Mouse (Mus musculus): ENCODE measurements around the gene Tuba1c. TPM values are rescaled to one million over a fixed set of nuclear protein-coding genes. Genes with fewer than 3 reads are reported as not detected.

Gene Tuba1c
- total and polyA plus RNA-seq, 2 experiments from 2014 or later: 97.1 to 309 TPM

DNA sequence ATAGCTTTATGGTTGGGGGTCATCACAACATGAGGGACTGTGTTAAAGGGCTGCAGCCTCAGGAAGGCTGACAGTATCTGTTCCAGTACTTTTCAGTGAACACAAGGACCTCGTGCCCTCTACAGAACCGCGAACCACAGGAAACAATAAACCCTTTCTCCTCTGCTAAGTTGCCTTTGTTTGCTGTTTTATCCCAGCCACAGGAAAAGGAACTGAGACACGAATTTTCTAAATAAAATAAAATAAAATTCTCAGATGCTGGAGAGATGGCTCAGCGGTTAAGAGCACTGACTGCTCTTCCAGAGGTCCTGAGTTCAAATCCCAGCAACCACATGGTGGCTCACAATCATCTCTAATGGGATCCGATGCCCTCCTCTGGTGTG, 30.9 kb upstream of the Tuba1c start:
- Histone ChIP-seq H3K27ac (ENCODE audit: low read depth) (peak overlapping the region; percentile 93), H3K4me3 (ENCODE audit: low read depth, low read length) (no peak overlapping the region), H3K36me3 (replicated peaks; ENCODE audit: control insufficient read depth, insufficient read depth, low read length) (no peaks in the 10 kb centered on the region), H3K4me2 (ENCODE audit: low read depth, low read length) (no peak overlapping the region), H3K9ac (replicated peaks; ENCODE audit: low read depth, low read length) (no peak overlapping the region), H3K9me3 (replicated peaks; ENCODE audit: control insufficient read depth, low read length) (peaks cover 2% of the 10 kb centered on the region; the same call in 1 of the 2 replicates), H3K27me3 (ENCODE audit: control insufficient read depth, insufficient read depth, low read length) (no peaks in the 10 kb centered on the region), H3K4me1 (ENCODE audit: control insufficient read depth, insufficient read depth) (peaks cover 26% of the 10 kb centered on the region)
- no peak for ATAC-seq (ENCODE audit: insufficient read depth, low read depth)
- TF ChIP-seq CTCF (IDR thresholded peaks at IDR 0.05; ENCODE audit: low read depth): no peak
- TF ChIP-seq EP300 (IDR thresholded peaks at IDR 0.05; ENCODE audit: low read depth): no peak
- 27% methylated on average over 6 of the region's 6 CpGs for WGBS
- no peak for DNase-seq (ENCODE audit: low spot score)

DNA sequence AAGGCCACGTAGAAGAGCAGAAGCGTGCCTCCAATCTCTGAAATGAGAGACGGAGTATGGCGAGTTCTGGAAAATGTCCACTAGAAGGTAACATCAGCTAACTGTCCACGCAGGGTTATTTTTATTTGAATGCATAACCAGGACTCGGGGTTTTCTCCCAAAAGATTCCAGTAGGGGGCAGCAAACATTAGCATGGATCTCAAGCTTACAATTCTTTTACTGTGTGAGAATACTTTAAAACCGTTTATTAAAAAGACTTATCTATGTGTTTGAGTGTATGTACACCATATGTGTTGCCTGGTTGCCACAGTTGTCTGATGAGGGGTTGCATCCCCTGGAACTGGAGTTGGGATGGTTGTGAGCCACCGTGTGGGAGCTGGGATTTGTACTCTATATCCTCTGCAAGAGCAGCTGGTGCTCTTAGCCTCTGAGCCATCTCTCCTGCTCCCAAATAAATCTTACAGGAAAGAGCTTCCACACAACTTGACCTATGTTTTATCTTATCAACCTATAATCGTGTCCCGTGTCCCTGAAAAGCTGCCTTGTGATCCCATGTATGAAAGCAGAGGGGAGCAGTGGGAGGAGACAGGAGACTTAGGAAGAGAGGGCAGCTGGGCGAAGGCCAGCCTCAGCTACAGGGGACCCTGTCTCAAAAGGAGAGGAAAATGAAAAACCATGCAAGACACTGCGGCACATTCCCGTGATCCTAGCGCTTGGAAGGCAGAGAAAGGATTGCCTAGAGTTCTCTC, 29.0 kb upstream of the Tuba1c start:
- no peak overlapping the region; the same call in 1 of the 2 replicates for H3K4me3 ChIP-seq (ENCODE audit: low read depth, low read length)
- H3K27me3 ChIP-seq (ENCODE audit: control insufficient read depth, insufficient read depth, low read length): no peaks in the 10 kb centered on the region
- ATAC-seq (ENCODE audit: insufficient read depth, low read depth) (peak; percentile 19; the same call in 1 of the 2 replicates), DNase-seq (ENCODE audit: low spot score) (peak; percentile 75)
- H3K9me3 ChIP-seq (replicated peaks; ENCODE audit: control insufficient read depth, low read length): peaks cover 4% of the 10 kb centered on the region; the same call in 1 of the 2 replicates
- WGBS: 27% methylated on average over 14 of the region's 14 CpGs
- peak overlapping the region; percentile 59 for H3K4me2 ChIP-seq (ENCODE audit: low read depth, low read length)
- TF ChIP-seq EP300 (IDR thresholded peaks at IDR 0.05; ENCODE audit: low read depth) (no peak), CTCF (IDR thresholded peaks at IDR 0.05; ENCODE audit: low read depth) (peak; percentile 58)
- peak overlapping the region; percentile 69 for H3K27ac ChIP-seq (ENCODE audit: low read depth)
- peaks cover 26% of the 10 kb centered on the region for H3K4me1 ChIP-seq (ENCODE audit: control insufficient read depth, insufficient read depth)
- no peaks in the 10 kb centered on the region for H3K36me3 ChIP-seq (replicated peaks; ENCODE audit: control insufficient read depth, insufficient read depth, low read length)
- no peak overlapping the region; the same call in 1 of the 2 replicates for H3K9ac ChIP-seq (replicated peaks; ENCODE audit: low read depth, low read length)

DNA sequence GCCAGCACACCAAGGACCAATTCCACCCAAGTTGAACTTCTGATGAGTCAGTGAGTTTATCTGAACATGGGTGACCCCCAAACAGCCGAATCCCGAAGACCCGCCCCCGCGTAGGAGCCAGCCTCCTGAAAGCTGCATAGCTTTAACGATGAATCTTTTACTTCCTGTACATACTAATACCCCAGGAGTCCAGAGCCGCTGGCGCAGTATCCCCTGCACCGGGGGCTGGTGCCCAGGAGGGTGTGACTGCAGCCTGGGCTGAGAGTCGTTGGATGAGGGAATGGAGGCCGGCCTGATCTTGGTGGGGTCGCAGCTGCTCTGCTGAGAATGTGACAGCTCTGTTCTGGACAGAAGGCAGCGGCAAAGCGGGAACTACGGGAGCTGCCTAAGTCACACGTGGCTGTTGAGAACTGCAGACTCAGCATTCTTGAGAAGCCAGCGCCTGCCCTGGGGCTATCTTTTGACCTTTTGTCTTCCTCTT, 28.2 kb upstream of the Tuba1c start:
- Histone ChIP-seq H3K4me1 (ENCODE audit: control insufficient read depth, insufficient read depth) (peaks cover 26% of the 10 kb centered on the region), H3K27me3 (ENCODE audit: control insufficient read depth, insufficient read depth, low read length) (no peaks in the 10 kb centered on the region), H3K36me3 (replicated peaks; ENCODE audit: control insufficient read depth, insufficient read depth, low read length) (no peaks in the 10 kb centered on the region), H3K9ac (replicated peaks; ENCODE audit: low read depth, low read length) (peak overlapping the region; percentile 50), H3K9me3 (replicated peaks; ENCODE audit: control insufficient read depth, low read length) (peaks cover 4% of the 10 kb centered on the region; the same call in 1 of the 2 replicates), H3K27ac (ENCODE audit: low read depth) (0 out of 2 replicates have a peak overlapping the region, but pooled peaks have one; percentile 69), H3K4me3 (ENCODE audit: low read depth, low read length) (peak overlapping the region; percentile 33), H3K4me2 (ENCODE audit: low read depth, low read length) (peak overlapping the region; percentile 59)
- DNase-seq (ENCODE audit: low spot score): peak; percentile 33
- ATAC-seq (ENCODE audit: insufficient read depth, low read depth): no peak
- WGBS: 7% methylated on average over 17 of the region's 17 CpGs
- TF ChIP-seq CTCF (IDR thresholded peaks at IDR 0.05; ENCODE audit: low read depth) (no peak), EP300 (IDR thresholded peaks at IDR 0.05; ENCODE audit: low read depth) (no peak)

GRCm38 (mm10) chr15:99003600-99003999, 26.1 kb upstream of the Tuba1c start:
- no peaks in the 10 kb centered on the region for H3K27me3 ChIP-seq (ENCODE audit: control insufficient read depth, insufficient read depth, low read length)
- ATAC-seq (ENCODE audit: insufficient read depth, low read depth) (no peak), DNase-seq (ENCODE audit: low spot score) (no peak)
- peaks cover 22% of the 10 kb centered on the region for H3K4me1 ChIP-seq (ENCODE audit: control insufficient read depth, insufficient read depth)
- no peak overlapping the region for H3K27ac ChIP-seq (ENCODE audit: low read depth)
- H3K4me2 ChIP-seq (ENCODE audit: low read depth, low read length): no peak overlapping the region
- no peak for TF ChIP-seq EP300 (IDR thresholded peaks at IDR 0.05; ENCODE audit: low read depth)
- no peak for TF ChIP-seq CTCF (IDR thresholded peaks at IDR 0.05; ENCODE audit: low read depth)
- H3K9me3 ChIP-seq (replicated peaks; ENCODE audit: control insufficient read depth, low read length): peaks cover 4% of the 10 kb centered on the region; the same call in 1 of the 2 replicates
- WGBS: 90% methylated on average over 5 of the region's 5 CpGs
- H3K36me3 ChIP-seq (replicated peaks; ENCODE audit: control insufficient read depth, insufficient read depth, low read length): no peaks in the 10 kb centered on the region
- H3K9ac ChIP-seq (replicated peaks; ENCODE audit: low read depth, low read length): no peak overlapping the region
- H3K4me3 ChIP-seq (ENCODE audit: low read depth, low read length): no peak overlapping the region

GRCm38 (mm10) chr15:99008801-99009241, 20.9 kb upstream of the Tuba1c start:
- peaks cover 10% of the 10 kb centered on the region; the same call in 1 of the 2 replicates for H3K4me1 ChIP-seq (ENCODE audit: control insufficient read depth, insufficient read depth)
- peak; percentile 59; the same call in 1 of the 2 replicates for ATAC-seq (ENCODE audit: insufficient read depth, low read depth)
- peaks cover 2% of the 10 kb centered on the region; the same call in 1 of the 2 replicates for H3K9me3 ChIP-seq (replicated peaks; ENCODE audit: control insufficient read depth, low read length)
- peak overlapping the region; percentile 70 for H3K27ac ChIP-seq (ENCODE audit: low read depth)
- no peak overlapping the region for H3K4me3 ChIP-seq (ENCODE audit: low read depth, low read length)
- WGBS: 17% methylated on average over 6 of the region's 6 CpGs
- H3K4me2 ChIP-seq (ENCODE audit: low read depth, low read length): no peak overlapping the region
- TF ChIP-seq CTCF (IDR thresholded peaks at IDR 0.05; ENCODE audit: low read depth) (no peak), EP300 (IDR thresholded peaks at IDR 0.05; ENCODE audit: low read depth) (no peak)
- no peaks in the 10 kb centered on the region for H3K36me3 ChIP-seq (replicated peaks; ENCODE audit: control insufficient read depth, insufficient read depth, low read length)
- H3K27me3 ChIP-seq (ENCODE audit: control insufficient read depth, insufficient read depth, low read length): no peaks in the 10 kb centered on the region
- no peak overlapping the region for H3K9ac ChIP-seq (replicated peaks; ENCODE audit: low read depth, low read length)
- DNase-seq (ENCODE audit: low spot score): peak; percentile 57

All from heart, postnatal 0 days (tissue).